Mouse (Mus musculus) ES-Bruce4 (cell line): ENCODE results near the gene Fgf13. TPM values are rescaled to one million over a fixed set of nuclear protein-coding genes. Genes with fewer than 3 reads are reported as not detected.

Source experiments
- H3K27ac ChIP-seq: 2 replicates; pipeline ENCODE4 v1.5.1; 2012; ENCODE audit warnings: low read length, inconsistent platforms; ENCODE audit not compliant: insufficient read depth
- H3K27me3 ChIP-seq: 2 replicates; pipeline ENCODE4 v1.6.1; 2012; ENCODE audit warnings: mild to moderate bottlenecking, low read length, inconsistent platforms; ENCODE audit not compliant: control insufficient read depth, poor library complexity, insufficient read depth, severe bottlenecking
- H3K36me3 ChIP-seq: 2 replicates; pipeline ENCODE4 v1.6.1; 2012; ENCODE audit warnings: inconsistent platforms, mild to moderate bottlenecking, low read length, moderate library complexity; ENCODE audit not compliant: control insufficient read depth, poor library complexity, insufficient read depth, severe bottlenecking
- H3K4me1 ChIP-seq: one replicate; pipeline ENCODE4 v1.8.1; 2011; ENCODE audit warnings: low read length; ENCODE audit not compliant: control insufficient read depth, insufficient read depth
- H3K4me3 ChIP-seq: 2 replicates; pipeline ENCODE4 v1.5.1; 2011; ENCODE audit warnings: low read depth, mild to moderate bottlenecking, low read length
- H3K9ac ChIP-seq: 2 replicates; pipeline ENCODE4 v1.6.1; 2012; ENCODE audit warnings: low read depth, mild to moderate bottlenecking, inconsistent platforms; ENCODE audit not compliant: poor library complexity, severe bottlenecking
- H3K9me3 ChIP-seq: replicated peaks from 2 replicates; pipeline ENCODE4 v1.6.1; 2012; ENCODE audit warnings: mild to moderate bottlenecking, low read length, inconsistent platforms; ENCODE audit not compliant: control insufficient read depth, poor library complexity, insufficient read depth, severe bottlenecking
- CTCF ChIP-seq: IDR thresholded peaks from one replicate; pipeline ENCODE4 v1.8.1; 2011; ENCODE audit warnings: low read depth, low read length
- EP300 ChIP-seq: IDR thresholded peaks from 2 replicates; pipeline ENCODE4 v1.6.1; 2011; ENCODE audit warnings: low read depth, low read length; ENCODE audit not compliant: insufficient read depth
- POLR2A ChIP-seq: IDR thresholded peaks from one replicate; pipeline ENCODE4 v1.8.1; 2011; ENCODE audit warnings: low read length; ENCODE audit not compliant: insufficient read depth
- polyA plus RNA-seq: library from polyadenylated mRNA; stranded (reverse); fragments of >200 nt; gene quantifications from 2 replicates; pipeline ENCODE4 v1.2.4, GENCODE M21; 2011; ENCODE audit warnings: low read depth; ENCODE audit not compliant: missing spikeins, insufficient read depth, insufficient read length

The Fgf13 gene
- 3.2 and 4.5 TPM in 2 replicates for polyA plus RNA-seq

GRCm38 (mm10) chrX:59567695-59568431, at the start of gene Fgf13:
Gene Fgf13 (minus strand): TSS chrX:59568071.
- H3K4me3 ChIP-seq = peak within 1 kb of the TSS; percentile 61
- H3K27ac ChIP-seq = no peak within 1 kb of the TSS
- 0 out of 2 replicates have a peak, but pooled peaks cover 2% of the 10 kb centered on the region for H3K27me3 ChIP-seq

DNA sequence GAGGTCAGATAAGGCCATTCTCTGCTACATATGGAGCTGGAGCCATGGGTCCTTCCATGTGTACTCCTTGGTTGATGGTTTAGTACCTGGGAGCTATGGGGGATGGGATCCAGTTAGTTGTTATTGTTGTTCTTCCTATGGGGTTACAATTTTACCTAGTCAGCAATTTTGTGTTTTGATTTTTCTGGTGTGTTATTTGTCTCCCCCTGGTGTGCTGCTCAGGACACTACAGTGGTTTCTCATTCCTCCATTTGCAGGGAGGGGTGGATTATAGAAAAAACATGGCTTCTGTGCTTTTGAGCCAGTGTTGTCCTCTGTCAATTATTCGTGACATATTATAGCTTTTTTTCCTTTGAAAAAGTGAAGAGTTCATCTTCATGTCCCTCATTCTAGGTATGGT, 38.7 kb upstream of the Fgf13 start:
- Histone ChIP-seq H3K9me3 (no peaks in the 10 kb centered on the region), H3K4me1 (no peaks in the 10 kb centered on the region), H3K36me3 (no peaks in the 10 kb centered on the region), H3K4me3 (no peak overlapping the region), H3K9ac (no peak overlapping the region), H3K27me3 (no peaks in the 10 kb centered on the region), H3K27ac (no peak overlapping the region)
- no peak for TF ChIP-seq POLR2A
- TF ChIP-seq EP300 = no peak
- TF ChIP-seq CTCF = no peak

More at GRCm38 (mm10) chrX:59567695-59568431, at the start of gene Fgf13:
- Histone ChIP-seq H3K9me3 (no peaks in the 10 kb centered on the region), H3K36me3 (no peaks in the 10 kb centered on the region), H3K4me1 (no peaks in the 10 kb centered on the region), H3K9ac (peak within 1 kb of the TSS; percentile 62; the same call in 1 of the 2 replicates)
- no peak for TF ChIP-seq CTCF
- no peak for TF ChIP-seq POLR2A
- no peak for TF ChIP-seq EP300

- no peaks in the 10 kb centered on the region for H3K4me1 ChIP-seq
- no peak overlapping the region for H3K27ac ChIP-seq
- H3K9ac ChIP-seq = no peak overlapping the region
- TF ChIP-seq EP300 = no peak
- TF ChIP-seq CTCF = no peak
- TF ChIP-seq POLR2A = no peak
- H3K9me3 ChIP-seq = no peaks in the 10 kb centered on the region
- no peaks in the 10 kb centered on the region for H3K36me3 ChIP-seq
- no peak overlapping the region for H3K4me3 ChIP-seq
- no peaks in the 10 kb centered on the region for H3K27me3 ChIP-seq
These were observed 21.2 kb upstream of the Fgf13 start for GRCm38 (mm10) chrX:59589050-59589449.

DNA sequence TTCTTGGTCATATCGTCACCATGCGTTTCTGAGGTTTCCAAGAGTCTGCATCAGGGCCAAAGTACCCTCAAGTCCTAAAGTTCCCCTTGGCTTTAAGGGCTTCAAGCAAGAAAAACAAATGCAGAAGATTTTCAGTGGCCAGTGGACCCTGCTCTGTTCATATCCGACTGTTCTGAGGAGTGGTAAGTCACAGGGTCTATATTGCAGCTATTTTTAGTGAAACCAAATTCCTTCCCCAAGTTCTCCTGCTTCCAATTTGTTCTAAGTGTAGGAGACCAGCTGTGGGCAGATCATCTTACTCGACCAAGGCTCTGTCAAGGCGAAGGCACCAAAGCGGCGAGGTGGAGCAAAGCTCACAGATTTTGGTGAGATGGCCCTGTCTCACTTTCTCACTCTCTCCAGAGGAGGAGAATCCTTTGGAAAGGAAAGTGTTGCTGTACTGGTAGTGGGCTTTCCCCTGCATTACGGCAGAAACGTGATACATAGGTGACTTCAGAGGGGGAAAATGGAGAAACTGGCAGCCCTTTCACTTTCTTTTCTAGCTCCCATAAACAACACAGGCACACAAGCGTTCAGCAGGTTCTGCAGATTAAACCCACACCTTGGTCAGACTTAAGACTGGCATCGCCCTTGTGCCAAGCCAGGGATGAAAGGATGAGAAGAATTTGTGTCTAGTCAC, 17.8 kb upstream of the Fgf13 start:
- Histone ChIP-seq H3K27ac (no peak overlapping the region), H3K9me3 (no peaks in the 10 kb centered on the region), H3K4me1 (no peaks in the 10 kb centered on the region), H3K36me3 (no peaks in the 10 kb centered on the region), H3K4me3 (no peak overlapping the region), H3K9ac (no peak overlapping the region), H3K27me3 (no peaks in the 10 kb centered on the region)
- TF ChIP-seq CTCF (no peak), EP300 (no peak), POLR2A (no peak)

- H3K27me3 ChIP-seq = no peaks in the 10 kb centered on the region
- no peaks in the 10 kb centered on the region for H3K9me3 ChIP-seq
- H3K4me1 ChIP-seq = no peaks in the 10 kb centered on the region
- no peak overlapping the region for H3K27ac ChIP-seq
- H3K36me3 ChIP-seq = no peaks in the 10 kb centered on the region
- TF ChIP-seq CTCF (no peak), EP300 (no peak), POLR2A (no peak)
- H3K4me3 ChIP-seq = no peak overlapping the region
- no peak overlapping the region for H3K9ac ChIP-seq
These were observed 16.2 kb upstream of the Fgf13 start for GRCm38 (mm10) chrX:59584034-59584433.
